Mouse (Mus musculus) neural tube, embryonic 11.5 days (tissue): ENCODE results near the gene Chst11. TPM values are rescaled to one million over a fixed set of nuclear protein-coding genes. Genes with fewer than 3 reads are reported as not detected.

ENCODE experiments used
- ATAC-seq: fragments of 200-750 bp; cut with Nextera tagmentation; 2 replicates; pipeline ENCODE4 v1.8.0; 2017; ENCODE audit warnings: moderate number of reproducible peaks, mild to moderate bottlenecking, moderate TSS enrichment, moderate library complexity; ENCODE audit not compliant: insufficient read depth, low FRiP score, low TSS enrichment
- DNase-seq: peaks from one replicate; pipeline ENCODE4 v3.0.0-alpha.2; 2015; ENCODE audit warnings: low spot score
- H3K27ac ChIP-seq: fragments of 300-500 bp; sonication (generic); 2 replicates; pipeline ENCODE4 v1.5.1; 2014; ENCODE audit warnings: low read depth, mild to moderate bottlenecking, low read length
- H3K27me3 ChIP-seq: fragments of 300-500 bp; sonication (generic); 2 replicates; pipeline ENCODE4 v1.6.1; 2014; ENCODE audit warnings: mild to moderate bottlenecking, low read length, mixed read lengths; ENCODE audit not compliant: control insufficient read depth, insufficient read depth
- H3K36me3 ChIP-seq: fragments of 300-500 bp; sonication (generic); 2 replicates; pipeline ENCODE4 v1.6.1; 2014; ENCODE audit warnings: mild to moderate bottlenecking, low read length, moderate library complexity, mixed read lengths; ENCODE audit not compliant: control insufficient read depth, insufficient read depth
- H3K4me1 ChIP-seq: fragments of 300-500 bp; sonication (generic); 2 replicates; pipeline ENCODE4 v1.6.1; 2014; ENCODE audit warnings: low read length, mixed read lengths; ENCODE audit not compliant: control insufficient read depth, insufficient read depth
- H3K4me2 ChIP-seq: fragments of 300-500 bp; sonication (generic); 2 replicates; pipeline ENCODE4 v1.6.1; 2014; ENCODE audit warnings: low read depth, mild to moderate bottlenecking, moderate library complexity
- H3K4me3 ChIP-seq: fragments of 300-500 bp; sonication (generic); 2 replicates; pipeline ENCODE4 v1.5.1; 2014; ENCODE audit warnings: low read depth, low read length
- H3K9ac ChIP-seq: fragments of 300-500 bp; sonication (generic); 2 replicates; pipeline ENCODE4 v1.6.1; 2014; ENCODE audit warnings: mild to moderate bottlenecking, low read length
- H3K9me3 ChIP-seq: fragments of 300-500 bp; sonication (generic); 2 replicates; pipeline ENCODE4 v1.6.1; 2016; ENCODE audit warnings: low read length; ENCODE audit not compliant: control insufficient read depth
- WGBS: fragments of 180-500 bp; shearing (Covaris S2); extraction: QIAGEN DNeasy Blood & Tissue Kit; methylation state at CpG from one replicate; pipeline ENCODE4 v1.1.7; 2014; 5-methylcytosine and 5-hydroxymethylcytosine counted together
- polyA plus RNA-seq: library from polyadenylated mRNA; unstranded; fragments of >200 nt; fragmentation: Nextera tagmentation; extraction: Ambion mirVana; gene quantifications from 2 replicates; pipeline ENCODE4 v1.2.1, GENCODE M21; 2014

Gene Chst11
- polyA plus RNA-seq, 1 experiment from 2014 or later = 2.5 TPM

- DNase-seq (no peak), ATAC-seq (no peak)
- Histone ChIP-seq H3K9ac (no peak overlapping the region), H3K4me3 (no peak overlapping the region), H3K4me2 (no peak overlapping the region), H3K36me3 (no peaks in the 10 kb centered on the region), H3K27ac (no peak overlapping the region), H3K9me3 (no peaks in the 10 kb centered on the region), H3K4me1 (no peaks in the 10 kb centered on the region), H3K27me3 (no peaks in the 10 kb centered on the region)
- 68% methylated on average over 7 of the region's 7 CpGs for WGBS
Observed at GRCm38 (mm10) chr10:82964491-82964890, 20.8 kb upstream of the Chst11 start.

- no peak for DNase-seq
- Histone ChIP-seq H3K9me3 (no peaks in the 10 kb centered on the region), H3K4me3 (no peak overlapping the region), H3K27me3 (no peaks in the 10 kb centered on the region), H3K27ac (no peak overlapping the region), H3K4me1 (no peaks in the 10 kb centered on the region), H3K4me2 (no peak overlapping the region), H3K36me3 (no peaks in the 10 kb centered on the region), H3K9ac (no peak overlapping the region)
- ATAC-seq = no peak
- 90% methylated on average over 7 of the region's 7 CpGs for WGBS
Observed at GRCm38 (mm10) chr10:82966672-82967071, 18.6 kb upstream of the Chst11 start.

- Histone ChIP-seq H3K27me3 (no peaks in the 10 kb centered on the region), H3K4me3 (no peak overlapping the region), H3K4me2 (no peak overlapping the region), H3K9ac (no peak overlapping the region), H3K36me3 (no peaks in the 10 kb centered on the region), H3K27ac (no peak overlapping the region), H3K9me3 (no peaks in the 10 kb centered on the region), H3K4me1 (no peaks in the 10 kb centered on the region)
- DNase-seq = no peak
- 75% methylated on average over 5 of the region's 5 CpGs for WGBS
- ATAC-seq = no peak
Observed at GRCm38 (mm10) chr10:82969612-82970011, 15.7 kb upstream of the Chst11 start.

GRCm38 (mm10) chr10:82971549-82971948, 13.7 kb upstream of the Chst11 start:
- no peak overlapping the region for H3K4me2 ChIP-seq
- ATAC-seq = no peak
- WGBS = 80% methylated on average over 11 of the region's 11 CpGs

GRCm38 (mm10) chr10:82974201-82974600, 11.1 kb upstream of the Chst11 start:
- no peak for ATAC-seq
- H3K4me1 ChIP-seq = no peaks in the 10 kb centered on the region
- H3K9me3 ChIP-seq = no peaks in the 10 kb centered on the region
- WGBS = 83% methylated on average over 5 of the region's 5 CpGs
- H3K4me2 ChIP-seq = no peak overlapping the region
- no peak for DNase-seq
- H3K9ac ChIP-seq = no peak overlapping the region
- H3K4me3 ChIP-seq = no peak overlapping the region
- no peaks in the 10 kb centered on the region for H3K36me3 ChIP-seq
- no peak overlapping the region for H3K27ac ChIP-seq
- no peaks in the 10 kb centered on the region for H3K27me3 ChIP-seq

More at GRCm38 (mm10) chr10:82971549-82971948, 13.7 kb upstream of the Chst11 start:
- H3K36me3 ChIP-seq = no peaks in the 10 kb centered on the region
- DNase-seq = no peak
- no peak overlapping the region for H3K4me3 ChIP-seq
- no peaks in the 10 kb centered on the region for H3K4me1 ChIP-seq
- no peaks in the 10 kb centered on the region for H3K9me3 ChIP-seq
- no peak overlapping the region for H3K9ac ChIP-seq
- no peaks in the 10 kb centered on the region for H3K27me3 ChIP-seq
- H3K27ac ChIP-seq = no peak overlapping the region

- H3K4me2 ChIP-seq = no peak overlapping the region
- no peaks in the 10 kb centered on the region for H3K9me3 ChIP-seq
- no peak overlapping the region for H3K9ac ChIP-seq
- no peaks in the 10 kb centered on the region for H3K36me3 ChIP-seq
- no peaks in the 10 kb centered on the region for H3K4me1 ChIP-seq
- no peaks in the 10 kb centered on the region for H3K27me3 ChIP-seq
- DNase-seq (no peak), ATAC-seq (no peak)
- WGBS = 66% methylated on average over 6 of the region's 6 CpGs
- H3K27ac ChIP-seq = no peak overlapping the region
- no peak overlapping the region for H3K4me3 ChIP-seq
Observed at GRCm38 (mm10) chr10:82974627-82975177, 10.6 kb upstream of the Chst11 start.

- 90% methylated on average over 15 of the region's 15 CpGs for WGBS
- ATAC-seq (no peak), DNase-seq (no peak)
- Histone ChIP-seq H3K27ac (no peak overlapping the region), H3K9me3 (no peaks in the 10 kb centered on the region), H3K27me3 (no peaks in the 10 kb centered on the region), H3K4me1 (no peaks in the 10 kb centered on the region), H3K9ac (no peak overlapping the region), H3K36me3 (no peaks in the 10 kb centered on the region), H3K4me2 (no peak overlapping the region), H3K4me3 (no peak overlapping the region)
Observed at GRCm38 (mm10) chr10:82975806-82976205, 9.5 kb upstream of the Chst11 start.

GRCm38 (mm10) chr10:82982286-82982685, 3.0 kb upstream of the Chst11 start:
- DNase-seq = no peak
- no peak overlapping the region for H3K27ac ChIP-seq
- H3K4me3 ChIP-seq = no peak overlapping the region
- 0 out of 2 replicates have a peak, but pooled peaks cover 10% of the 10 kb centered on the region for H3K27me3 ChIP-seq
- H3K9ac ChIP-seq = no peak overlapping the region
- H3K4me2 ChIP-seq = no peak overlapping the region
- no peaks in the 10 kb centered on the region for H3K9me3 ChIP-seq
- H3K36me3 ChIP-seq = no peaks in the 10 kb centered on the region
- ATAC-seq = no peak
- peaks cover 13% of the 10 kb centered on the region for H3K4me1 ChIP-seq
- 83% methylated on average over 3 of the region's 3 CpGs for WGBS

- peak; percentile 69 for DNase-seq
- ATAC-seq = peak; percentile 64; the same call in 1 of the 2 replicates
- Histone ChIP-seq H3K4me3 (peak overlapping the region; percentile 77), H3K27me3 (0 out of 2 replicates have a peak, but pooled peaks cover 10% of the 10 kb centered on the region), H3K36me3 (no peaks in the 10 kb centered on the region), H3K27ac (peak overlapping the region; percentile 75), H3K4me2 (peak overlapping the region; percentile 89), H3K4me1 (peaks cover 17% of the 10 kb centered on the region), H3K9ac (peak overlapping the region; percentile 79), H3K9me3 (no peaks in the 10 kb centered on the region)
- WGBS = 0% methylated on average over 32 of the region's 32 CpGs
Observed at GRCm38 (mm10) chr10:82985700-82986131, 418 bp downstream of the Chst11 start.
